ENCODE assay signal across 22 mouse cellular contexts in genomic region chr13:116882226-116882625, GRCm38 (mm10).
DNase-seq lines count a peak whose midpoint lies in the region; ATAC-seq lines count a peak whose summit lies in the region.
"Had no signal": no experiment of that assay in that cellular context is flagged by ENCODE, and none has a peak within 500 bp of the region (broad histone marks: within the 10 kb centered on the region; RNA-seq: fewer than 3 reads in every experiment).

No protein-coding gene starts in this region.

- H3K4me3 ChIP-seq in forebrain, embryonic 13.5 days = no peak overlapping the region
- no peak overlapping the region for H3K4me3 ChIP-seq in forebrain, embryonic 16.5 days (replicated peaks; ENCODE audit: low read length)
- no peak overlapping the region for H3K4me3 ChIP-seq in heart, embryonic 15.5 days
- H3K4me3 ChIP-seq in heart, embryonic 10.5 days = no peak overlapping the region
- no peak overlapping the region for H3K4me3 ChIP-seq in lung, embryonic 15.5 days
- no peak overlapping the region for H3K4me3 ChIP-seq in neural tube, embryonic 14.5 days (ENCODE audit: low read depth, low read length)
- H3K4me3 ChIP-seq in neural tube, embryonic 15.5 days (replicated peaks) = no peak overlapping the region
- H3K4me3 ChIP-seq: hindbrain, embryonic 10.5 days; layer of hippocampus, adult 2 months; megakaryocyte, embryonic 14.5 days had no signal

- H3K4me2 ChIP-seq in forebrain, embryonic 13.5 days = no peak overlapping the region
- H3K4me2 ChIP-seq in forebrain, embryonic 16.5 days (ENCODE audit: low read length) = no peak overlapping the region
- no peak overlapping the region for H3K4me2 ChIP-seq in heart, embryonic 15.5 days
- H3K4me2 ChIP-seq in lung, embryonic 15.5 days = no peak overlapping the region
- H3K4me2 ChIP-seq in neural tube, embryonic 14.5 days (ENCODE audit: low read depth, low read length) = no peak overlapping the region
- H3K4me2 ChIP-seq in neural tube, embryonic 15.5 days = no peak overlapping the region

- no peak for DNase-seq in heart, embryonic 10.5 days (ENCODE audit: low spot score)
- DNase-seq in lung, postnatal 25 days (ENCODE audit: low spot score) = no peak
- DNase-seq: adrenal gland, adult 8-10 months; cerebellum, adult 8-10 months; kidney, adult 8-10 months; kidney, postnatal 14 days; layer of hippocampus, postnatal 36 days; liver, postnatal 0 days; right cerebral cortex, postnatal 25 days; thymus, adult 18-20 months; thymus, postnatal 4 days had no signal

- H3K36me3 ChIP-seq in forebrain, embryonic 13.5 days (ENCODE audit: poor library complexity, severe bottlenecking) = peaks cover 10% of the 10 kb centered on the region; the same call in 1 of the 2 replicates
- H3K36me3 ChIP-seq in forebrain, embryonic 16.5 days (ENCODE audit: control insufficient read depth, insufficient read depth) = no peaks in the 10 kb centered on the region
- no peaks in the 10 kb centered on the region for H3K36me3 ChIP-seq in heart, embryonic 15.5 days
- H3K36me3 ChIP-seq in heart, embryonic 10.5 days = no peaks in the 10 kb centered on the region
- no peaks in the 10 kb centered on the region for H3K36me3 ChIP-seq in lung, embryonic 15.5 days
- no peaks in the 10 kb centered on the region for H3K36me3 ChIP-seq in neural tube, embryonic 14.5 days (ENCODE audit: control insufficient read depth, insufficient read depth, low read length)
- H3K36me3 ChIP-seq in neural tube, embryonic 15.5 days = peaks cover 20% of the 10 kb centered on the region

- H3K4me1 ChIP-seq in forebrain, embryonic 13.5 days = no peaks in the 10 kb centered on the region
- no peaks in the 10 kb centered on the region for H3K4me1 ChIP-seq in forebrain, embryonic 16.5 days (replicated peaks; ENCODE audit: control insufficient read depth, insufficient read depth, low read length)
- peaks cover 4% of the 10 kb centered on the region; the same call in 1 of the 2 replicates for H3K4me1 ChIP-seq in heart, embryonic 15.5 days (replicated peaks)
- no peaks in the 10 kb centered on the region for H3K4me1 ChIP-seq in heart, embryonic 10.5 days
- H3K4me1 ChIP-seq in lung, embryonic 15.5 days = peaks cover 12% of the 10 kb centered on the region; the same call in 1 of the 2 replicates
- no peaks in the 10 kb centered on the region for H3K4me1 ChIP-seq in neural tube, embryonic 14.5 days (ENCODE audit: control insufficient read depth, insufficient read depth, low read length)
- no peaks in the 10 kb centered on the region for H3K4me1 ChIP-seq in neural tube, embryonic 15.5 days
- H3K4me1 ChIP-seq: megakaryocyte, embryonic 14.5 days had no signal

- H3K27me3 ChIP-seq in forebrain, embryonic 13.5 days = no peaks in the 10 kb centered on the region
- no peaks in the 10 kb centered on the region for H3K27me3 ChIP-seq in forebrain, embryonic 16.5 days (replicated peaks; ENCODE audit: control insufficient read depth, insufficient read depth, low read length)
- H3K27me3 ChIP-seq in heart, embryonic 15.5 days = no peaks in the 10 kb centered on the region
- H3K27me3 ChIP-seq in heart, embryonic 10.5 days (ENCODE audit: insufficient read depth, poor library complexity, severe bottlenecking) = no peaks in the 10 kb centered on the region
- no peaks in the 10 kb centered on the region for H3K27me3 ChIP-seq in lung, embryonic 15.5 days
- H3K27me3 ChIP-seq in neural tube, embryonic 14.5 days (ENCODE audit: control insufficient read depth, insufficient read depth, low read length) = no peaks in the 10 kb centered on the region
- H3K27me3 ChIP-seq in neural tube, embryonic 15.5 days (replicated peaks) = no peaks in the 10 kb centered on the region
- H3K27me3 ChIP-seq: megakaryocyte, embryonic 14.5 days; Patski had no signal

- no peak overlapping the region for H3K27ac ChIP-seq in forebrain, embryonic 13.5 days
- no peak overlapping the region for H3K27ac ChIP-seq in forebrain, embryonic 16.5 days (ENCODE audit: low read length)
- H3K27ac ChIP-seq in heart, embryonic 15.5 days = peak overlapping the region; percentile 48
- no peak overlapping the region for H3K27ac ChIP-seq in heart, embryonic 10.5 days
- H3K27ac ChIP-seq in lung, embryonic 15.5 days = 0 out of 2 replicates have a peak overlapping the region, but pooled peaks have one; percentile 22
- no peak overlapping the region for H3K27ac ChIP-seq in neural tube, embryonic 14.5 days (ENCODE audit: low read depth, low read length)
- no peak overlapping the region for H3K27ac ChIP-seq in neural tube, embryonic 15.5 days (replicated peaks)
- H3K27ac ChIP-seq: hindbrain, embryonic 10.5 days; layer of hippocampus, adult 2 months had no signal

- H3K9me3 ChIP-seq in forebrain, embryonic 13.5 days (replicated peaks) = no peaks in the 10 kb centered on the region
- H3K9me3 ChIP-seq in forebrain, embryonic 16.5 days (ENCODE audit: control insufficient read depth, low read length) = no peaks in the 10 kb centered on the region
- H3K9me3 ChIP-seq in heart, embryonic 15.5 days (replicated peaks) = no peaks in the 10 kb centered on the region
- H3K9me3 ChIP-seq in heart, embryonic 10.5 days = no peaks in the 10 kb centered on the region
- H3K9me3 ChIP-seq in lung, embryonic 15.5 days = no peaks in the 10 kb centered on the region
- H3K9me3 ChIP-seq in neural tube, embryonic 14.5 days (ENCODE audit: control insufficient read depth, low read length) = no peaks in the 10 kb centered on the region
- no peaks in the 10 kb centered on the region for H3K9me3 ChIP-seq in neural tube, embryonic 15.5 days (replicated peaks)
- H3K9me3 ChIP-seq: hindbrain, embryonic 10.5 days; megakaryocyte, embryonic 14.5 days had no signal

- WGBS in forebrain, embryonic 13.5 days = 88% methylated on average over 7 of the region's 7 CpGs
- WGBS in forebrain, embryonic 16.5 days = 88% methylated on average over 7 of the region's 7 CpGs
- 50% methylated on average over 7 of the region's 7 CpGs for WGBS in heart, embryonic 15.5 days
- 78% methylated on average over 7 of the region's 7 CpGs for WGBS in heart, embryonic 10.5 days
- WGBS in lung, embryonic 15.5 days = 40% methylated on average over 7 of the region's 7 CpGs
- 87% methylated on average over 7 of the region's 7 CpGs for WGBS in neural tube, embryonic 14.5 days
- 89% methylated on average over 7 of the region's 7 CpGs for WGBS in neural tube, embryonic 15.5 days

- H3K9ac ChIP-seq in forebrain, embryonic 13.5 days = no peak overlapping the region
- H3K9ac ChIP-seq in forebrain, embryonic 16.5 days (replicated peaks; ENCODE audit: low read depth, low read length) = no peak overlapping the region
- no peak overlapping the region for H3K9ac ChIP-seq in heart, embryonic 15.5 days
- H3K9ac ChIP-seq in lung, embryonic 15.5 days = no peak overlapping the region
- no peak overlapping the region for H3K9ac ChIP-seq in neural tube, embryonic 14.5 days (replicated peaks; ENCODE audit: low read depth, low read length)
- no peak overlapping the region for H3K9ac ChIP-seq in neural tube, embryonic 15.5 days (replicated peaks)
- H3K9ac ChIP-seq: liver, postnatal 0 days had no signal

- 0 out of 2 replicates have a peak, but pooled peaks have one; percentile 9 for ATAC-seq in forebrain, embryonic 13.5 days
- no peak for ATAC-seq in forebrain, embryonic 16.5 days
- peak; percentile 79 for ATAC-seq in heart, embryonic 15.5 days (replicated peaks; ENCODE audit: insufficient number of reproducible peaks, insufficient read depth, low FRiP score, low read depth)
- peak; percentile 90 for ATAC-seq in lung, embryonic 15.5 days (ENCODE audit: borderline replicate concordance, extremely low read depth, low FRiP score, low TSS enrichment)
- 0 out of 2 replicates have a peak, but pooled peaks have one; percentile 32 for ATAC-seq in neural tube, embryonic 14.5 days (ENCODE audit: low read depth)
- ATAC-seq in neural tube, embryonic 15.5 days (ENCODE audit: low FRiP score) = no peak
- ATAC-seq: CD4-positive, CD25-positive, alpha-beta regulatory T cell, adult 4 months; liver, postnatal 0 days; Patski had no signal

Comparison
In these comparisons a context has a peak if more than half of its experiments do, and no peak if none do; other contexts are left out.
1. ATAC-seq: peak in forebrain, embryonic 13.5 days (single experiment), heart, embryonic 15.5 days (single experiment), lung, embryonic 15.5 days (single experiment) and neural tube, embryonic 14.5 days (single experiment); none in forebrain, embryonic 16.5 days (single experiment) and neural tube, embryonic 15.5 days (single experiment).
2. H3K27ac ChIP-seq: peak in heart, embryonic 15.5 days (single experiment) and lung, embryonic 15.5 days (single experiment); none in forebrain, embryonic 13.5 days (single experiment), forebrain, embryonic 16.5 days (single experiment), heart, embryonic 10.5 days (single experiment), neural tube, embryonic 14.5 days (single experiment) and neural tube, embryonic 15.5 days (single experiment).